Mouse (Mus musculus) MEL (cell line): ENCODE results near the gene Brat1.

Experiments
- CTCF ChIP-seq, 3 experiments: IDR thresholded peaks in 2 of 3; conservative IDR thresholded peaks in 1 of 3; 2 replicates each; pipeline ENCODE4 v1.5.1; 2011 to 2012; ENCODE audit warnings: low read length in 3 of 3, low read depth in 2 of 3, mild to moderate bottlenecking in 2 of 3, improper control_type of control experiment in 1 of 3, inconsistent platforms in 1 of 3, mixed read lengths in 1 of 3, moderate library complexity in 1 of 3; ENCODE audit not compliant: control insufficient read depth in 1 of 3, insufficient read depth in 1 of 3, poor library complexity in 1 of 3, severe bottlenecking in 1 of 3
- EP300 ChIP-seq, 2 experiments: IDR thresholded peaks; 2 replicates each; pipeline ENCODE4 v1.6.1; 2011; ENCODE audit warnings: improper control_type of control experiment in 2 of 2, low read length in 2 of 2, low read depth in 1 of 2, mild to moderate bottlenecking in 1 of 2
- JUND ChIP-seq: IDR thresholded peaks from 2 replicates; pipeline ENCODE4 v1.6.1; 2011; ENCODE audit warnings: low read depth, mild to moderate bottlenecking, improper control_type of control experiment, low read length
- MXI1 ChIP-seq: IDR thresholded peaks from 2 replicates; pipeline ENCODE4 v1.6.1; 2011; ENCODE audit warnings: mild to moderate bottlenecking, low read depth, low read length, improper control_type of control experiment
- NRF1 ChIP-seq: IDR thresholded peaks from 2 replicates; pipeline ENCODE4 v1.6.1; 2014; ENCODE audit warnings: low read depth, mild to moderate bottlenecking, inconsistent platforms, low read length, improper control_type of control experiment, moderate library complexity; ENCODE audit not compliant: poor library complexity, insufficient read depth, severe bottlenecking
- POLR2A ChIP-seq, 2 experiments: IDR thresholded peaks; 2 replicates each; pipeline ENCODE4 v1.6.1; 2011 to 2012; ENCODE audit warnings: low read length in 2 of 2, mild to moderate bottlenecking in 2 of 2, control low read depth in 1 of 2, improper control_type of control experiment in 1 of 2, low read depth in 1 of 2, moderate library complexity in 1 of 2; ENCODE audit not compliant: control insufficient read depth in 1 of 2, insufficient read depth in 1 of 2, poor library complexity in 1 of 2
- RCOR1 ChIP-seq: IDR thresholded peaks from 2 replicates; pipeline ENCODE4 v1.6.1; 2012; ENCODE audit warnings: low read depth, mild to moderate bottlenecking, inconsistent platforms, low read length, improper control_type of control experiment
- SMC3 ChIP-seq: IDR thresholded peaks from 2 replicates; pipeline ENCODE4 v1.6.1; 2011; ENCODE audit warnings: low read depth, low read length, improper control_type of control experiment
- USF2 ChIP-seq, 2 experiments: IDR thresholded peaks; 2 replicates each; pipeline ENCODE4 v1.6.1; 2011 to 2012; ENCODE audit warnings: improper control_type of control experiment in 2 of 2, low read length in 2 of 2, borderline replicate concordance in 1 of 2, inconsistent platforms in 1 of 2, low read depth in 1 of 2, mild to moderate bottlenecking in 1 of 2; ENCODE audit not compliant: insufficient read depth in 1 of 2
- ZKSCAN1 ChIP-seq: IDR thresholded peaks from 2 replicates; pipeline ENCODE4 v1.6.1; 2012; ENCODE audit warnings: low read depth, mild to moderate bottlenecking, inconsistent platforms, low read length, improper control_type of control experiment, moderate library complexity

DNA sequence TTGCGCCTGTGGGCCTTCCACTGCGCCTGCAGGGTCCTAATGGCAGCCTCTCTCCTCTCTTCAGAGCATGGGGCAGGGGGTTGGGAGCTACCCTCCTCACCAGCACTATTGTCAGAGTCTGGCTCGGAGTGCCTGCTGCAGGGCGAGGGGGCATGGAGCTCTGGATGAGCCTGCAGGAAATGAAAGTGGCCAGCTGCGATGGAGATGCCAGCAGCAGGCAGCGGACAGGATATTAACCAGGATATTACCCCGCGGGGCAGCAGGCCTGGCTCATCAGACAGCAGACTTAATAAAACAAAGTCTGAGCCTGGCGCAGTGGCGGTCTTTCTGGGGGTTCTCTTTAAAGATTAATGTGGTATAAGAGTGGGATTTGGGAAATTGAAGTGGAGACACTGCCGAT is 29.7 kb upstream of the Brat1 start:
- TF ChIP-seq MXI1 (no peak), USF2 (IDR thresholded peaks at IDR 0.05; ENCODE audit: borderline replicate concordance in 1 of 2, insufficient read depth in 1 of 2, low read depth in 1 of 2, low read length in 2 of 2) (no peak), ZKSCAN1 (no peak), POLR2A (IDR thresholded peaks at IDR 0.05; ENCODE audit: control insufficient read depth in 1 of 2, insufficient read depth in 1 of 2, low read depth in 1 of 2, low read length in 2 of 2, poor library complexity in 1 of 2) (no peak), RCOR1 (no peak), SMC3 (no peak), CTCF (IDR thresholded peaks at IDR 0.05 in 2 of 3, conservative IDR thresholded peaks at IDR 0.05 in 1 of 3; ENCODE audit: control insufficient read depth in 1 of 3, insufficient read depth in 1 of 3, low read depth in 2 of 3, low read length in 3 of 3, poor library complexity in 1 of 3, severe bottlenecking in 1 of 3) (no peak), NRF1 (no peak), EP300 (IDR thresholded peaks at IDR 0.05; ENCODE audit: low read depth in 1 of 2, low read length in 2 of 2) (no peak), JUND (no peak)
